Mouse (Mus musculus): Measurements from ENCODE around the gene Ntm. TPM values are rescaled to one million over a fixed set of nuclear protein-coding genes. Genes with fewer than 3 reads are reported as not detected.

The Ntm gene
- polyA plus RNA-seq, 1 experiment = 1.3 TPM

- TF ChIP-seq CTCF (IDR thresholded peaks at IDR 0.05; ENCODE audit: control insufficient read depth, insufficient read depth, low read length) (no peak), POLR2A (IDR thresholded peaks at IDR 0.05; ENCODE audit: borderline replicate concordance, control insufficient read depth, low read depth, low read length) (no peak)
- Histone ChIP-seq H3K27ac (ENCODE audit: control insufficient read depth, insufficient read depth, low read depth, low read length, poor library complexity) (no peak overlapping the region), H3K4me1 (ENCODE audit: control insufficient read depth, insufficient read depth, low read length) (no peaks in the 10 kb centered on the region), H3K4me3 (replicated peaks; ENCODE audit: control insufficient read depth, low read depth, low read length) (no peak overlapping the region)
- WGBS = 80% methylated on average over 6 of the region's 6 CpGs
Observed at GRCm38 (mm10) chr9:29534773-29535172, 428.2 kb downstream of the Ntm start.

- 67% methylated on average over 7 of the region's 7 CpGs for WGBS
- Histone ChIP-seq H3K4me3 (replicated peaks; ENCODE audit: control insufficient read depth, low read depth, low read length) (no peak overlapping the region), H3K27ac (ENCODE audit: control insufficient read depth, insufficient read depth, low read depth, low read length, poor library complexity) (no peak overlapping the region), H3K4me1 (ENCODE audit: control insufficient read depth, insufficient read depth, low read length) (no peaks in the 10 kb centered on the region)
- TF ChIP-seq CTCF (IDR thresholded peaks at IDR 0.05; ENCODE audit: control insufficient read depth, insufficient read depth, low read length) (no peak), POLR2A (IDR thresholded peaks at IDR 0.05; ENCODE audit: borderline replicate concordance, control insufficient read depth, low read depth, low read length) (no peak)
Observed at GRCm38 (mm10) chr9:29534304-29534703, 428.6 kb downstream of the Ntm start.

GRCm38 (mm10) chr9:29533556-29533955, 429.4 kb downstream of the Ntm start:
- no peak overlapping the region for H3K4me3 ChIP-seq (replicated peaks; ENCODE audit: control insufficient read depth, low read depth, low read length)
- H3K27ac ChIP-seq (ENCODE audit: control insufficient read depth, insufficient read depth, low read depth, low read length, poor library complexity) = no peak overlapping the region
- 30% methylated on average over 1 of the region's 1 CpGs for WGBS
- no peaks in the 10 kb centered on the region for H3K4me1 ChIP-seq (ENCODE audit: control insufficient read depth, insufficient read depth, low read length)
- no peak for TF ChIP-seq CTCF (IDR thresholded peaks at IDR 0.05; ENCODE audit: control insufficient read depth, insufficient read depth, low read length)

GRCm38 (mm10) chr9:29531147-29531917, 431.6 kb downstream of the Ntm start:
- no peak overlapping the region for H3K4me3 ChIP-seq (replicated peaks; ENCODE audit: control insufficient read depth, low read depth, low read length)
- H3K27ac ChIP-seq (ENCODE audit: control insufficient read depth, insufficient read depth, low read depth, low read length, poor library complexity) = no peak overlapping the region
- no peaks in the 10 kb centered on the region for H3K4me1 ChIP-seq (ENCODE audit: control insufficient read depth, insufficient read depth, low read length)
- WGBS = 73% methylated on average over 6 of the region's 6 CpGs
- no peak for TF ChIP-seq POLR2A (IDR thresholded peaks at IDR 0.05; ENCODE audit: borderline replicate concordance, control insufficient read depth, low read depth, low read length)
- no peak for TF ChIP-seq CTCF (IDR thresholded peaks at IDR 0.05; ENCODE audit: control insufficient read depth, insufficient read depth, low read length)

GRCm38 (mm10) chr9:29524109-29524508, 438.8 kb downstream of the Ntm start:
- Histone ChIP-seq H3K27ac (ENCODE audit: control insufficient read depth, insufficient read depth, low read depth, low read length, poor library complexity) (no peak overlapping the region), H3K4me1 (ENCODE audit: control insufficient read depth, insufficient read depth, low read length) (no peaks in the 10 kb centered on the region), H3K4me3 (replicated peaks; ENCODE audit: control insufficient read depth, low read depth, low read length) (no peak overlapping the region)
- TF ChIP-seq CTCF (IDR thresholded peaks at IDR 0.05; ENCODE audit: control insufficient read depth, insufficient read depth, low read length) (no peak), POLR2A (IDR thresholded peaks at IDR 0.05; ENCODE audit: borderline replicate concordance, control insufficient read depth, low read depth, low read length) (no peak)
- WGBS = 63% methylated on average over 1 of the region's 1 CpGs

- H3K27ac ChIP-seq (ENCODE audit: control insufficient read depth, insufficient read depth, low read depth, low read length, poor library complexity) = no peak overlapping the region
- no peak overlapping the region for H3K4me3 ChIP-seq (replicated peaks; ENCODE audit: control insufficient read depth, low read depth, low read length)
- 57% methylated on average over 3 of the region's 3 CpGs for WGBS
- no peaks in the 10 kb centered on the region for H3K4me1 ChIP-seq (ENCODE audit: control insufficient read depth, insufficient read depth, low read length)
- TF ChIP-seq POLR2A (IDR thresholded peaks at IDR 0.05; ENCODE audit: borderline replicate concordance, control insufficient read depth, low read depth, low read length) (no peak), CTCF (IDR thresholded peaks at IDR 0.05; ENCODE audit: control insufficient read depth, insufficient read depth, low read length) (no peak)
Observed at GRCm38 (mm10) chr9:29523221-29523620, 439.7 kb downstream of the Ntm start.

GRCm38 (mm10) chr9:29519181-29519580, 443.8 kb downstream of the Ntm start:
- Histone ChIP-seq H3K4me1 (ENCODE audit: control insufficient read depth, insufficient read depth, low read length) (no peaks in the 10 kb centered on the region), H3K4me3 (replicated peaks; ENCODE audit: control insufficient read depth, low read depth, low read length) (no peak overlapping the region), H3K27ac (ENCODE audit: control insufficient read depth, insufficient read depth, low read depth, low read length, poor library complexity) (no peak overlapping the region)
- TF ChIP-seq CTCF (IDR thresholded peaks at IDR 0.05; ENCODE audit: control insufficient read depth, insufficient read depth, low read length) (no peak), POLR2A (IDR thresholded peaks at IDR 0.05; ENCODE audit: borderline replicate concordance, control insufficient read depth, low read depth, low read length) (no peak)
- WGBS = 59% methylated on average over 2 of the region's 2 CpGs

- 60% methylated on average over 2 of the region's 2 CpGs for WGBS
- TF ChIP-seq CTCF (IDR thresholded peaks at IDR 0.05; ENCODE audit: control insufficient read depth, insufficient read depth, low read length) = no peak
- no peak for TF ChIP-seq POLR2A (IDR thresholded peaks at IDR 0.05; ENCODE audit: borderline replicate concordance, control insufficient read depth, low read depth, low read length)
- no peak overlapping the region for H3K4me3 ChIP-seq (replicated peaks; ENCODE audit: control insufficient read depth, low read depth, low read length)
- H3K27ac ChIP-seq (ENCODE audit: control insufficient read depth, insufficient read depth, low read depth, low read length, poor library complexity) = no peak overlapping the region
- no peaks in the 10 kb centered on the region for H3K4me1 ChIP-seq (ENCODE audit: control insufficient read depth, insufficient read depth, low read length)
Observed at GRCm38 (mm10) chr9:29516688-29517087, 446.3 kb downstream of the Ntm start.

All from bone marrow, adult 2 months (tissue).